Mouse (Mus musculus) midbrain, embryonic 11.5 days (tissue): ENCODE measurements around the gene Arhgap6. TPM values are rescaled to one million over a fixed set of nuclear protein-coding genes. Genes with fewer than 3 reads are reported as not detected.

Source experiments
- ATAC-seq: fragments of 200-750 bp; cut with Nextera tagmentation; 2 replicates; pipeline ENCODE4 v1.8.0; 2017; ENCODE audit warnings: moderate TSS enrichment, moderate library complexity; ENCODE audit not compliant: low FRiP score
- DNase-seq: peaks from one replicate; pipeline ENCODE4 v3.0.0; 2015; ENCODE audit warnings: low spot score; ENCODE audit errors: missing footprints
- H3K27ac ChIP-seq: fragments of 300-500 bp; sonication (generic); 2 replicates; pipeline ENCODE4 v1.5.1; 2014; ENCODE audit warnings: low read depth, low read length
- H3K27me3 ChIP-seq: fragments of 300-500 bp; sonication (generic); 2 replicates; pipeline ENCODE4 v1.6.1; 2014; ENCODE audit warnings: mild to moderate bottlenecking, low read length, moderate library complexity, mixed read lengths; ENCODE audit not compliant: control insufficient read depth, insufficient read depth
- H3K36me3 ChIP-seq: fragments of 300-500 bp; sonication (generic); 2 replicates; pipeline ENCODE4 v1.6.1; 2014; ENCODE audit warnings: mild to moderate bottlenecking, low read length, moderate library complexity, mixed read lengths; ENCODE audit not compliant: control insufficient read depth, insufficient read depth
- H3K4me1 ChIP-seq: fragments of 300-500 bp; sonication (generic); 2 replicates; pipeline ENCODE4 v1.6.1; 2014; ENCODE audit warnings: low read length; ENCODE audit not compliant: control insufficient read depth, insufficient read depth
- H3K4me2 ChIP-seq: fragments of 300-500 bp; sonication (generic); 2 replicates; pipeline ENCODE4 v1.6.1; 2014; ENCODE audit warnings: mild to moderate bottlenecking, moderate library complexity
- H3K4me3 ChIP-seq: fragments of 300-500 bp; sonication (generic); 2 replicates; pipeline ENCODE4 v1.5.1; 2014; ENCODE audit warnings: low read depth, low read length
- H3K9ac ChIP-seq: fragments of 300-500 bp; sonication (generic); 2 replicates; pipeline ENCODE4 v1.6.1; 2014; ENCODE audit warnings: low read length
- H3K9me3 ChIP-seq: fragments of 300-500 bp; sonication (generic); 2 replicates; pipeline ENCODE4 v1.6.1; 2016; ENCODE audit warnings: low read length; ENCODE audit not compliant: control insufficient read depth
- WGBS: fragments of 180-500 bp; shearing (Covaris S2); extraction: QIAGEN DNeasy Blood & Tissue Kit; methylation state at CpG from one replicate; pipeline ENCODE4 v1.1.7; 2014; 5-methylcytosine and 5-hydroxymethylcytosine counted together
- polyA plus RNA-seq: library from polyadenylated mRNA; unstranded; fragments of >200 nt; fragmentation: Nextera tagmentation; extraction: Ambion mirVana; gene quantifications from 2 replicates; pipeline ENCODE4 v1.2.1, GENCODE M21; 2014

Arhgap6 gene
- polyA plus RNA-seq, 1 experiment from 2014 or later: 1.0 TPM

DNA sequence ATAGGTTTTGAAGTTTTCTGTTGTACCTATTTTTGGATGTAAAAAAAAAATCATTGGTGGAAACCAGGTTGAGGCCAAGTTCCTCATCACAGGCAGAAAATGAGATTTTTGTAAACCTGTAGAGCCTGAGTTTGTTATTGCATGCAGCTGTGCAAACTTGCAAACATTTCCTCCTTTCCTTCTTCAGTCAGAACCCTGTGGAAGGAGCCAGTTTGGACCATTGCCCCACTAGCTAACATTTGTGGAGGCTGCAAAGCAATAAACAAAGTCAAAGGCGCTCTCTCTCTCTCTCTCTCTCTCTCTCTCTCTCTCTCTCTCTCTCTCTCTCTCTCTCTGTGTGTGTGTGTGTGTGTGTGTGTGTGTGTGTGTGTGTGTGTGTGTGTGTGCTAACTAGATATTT, 378.9 kb downstream of the Arhgap6 start:
- no peaks in the 10 kb centered on the region for H3K27me3 ChIP-seq
- WGBS: 91% methylated on average over 1 of the region's 1 CpGs

DNA sequence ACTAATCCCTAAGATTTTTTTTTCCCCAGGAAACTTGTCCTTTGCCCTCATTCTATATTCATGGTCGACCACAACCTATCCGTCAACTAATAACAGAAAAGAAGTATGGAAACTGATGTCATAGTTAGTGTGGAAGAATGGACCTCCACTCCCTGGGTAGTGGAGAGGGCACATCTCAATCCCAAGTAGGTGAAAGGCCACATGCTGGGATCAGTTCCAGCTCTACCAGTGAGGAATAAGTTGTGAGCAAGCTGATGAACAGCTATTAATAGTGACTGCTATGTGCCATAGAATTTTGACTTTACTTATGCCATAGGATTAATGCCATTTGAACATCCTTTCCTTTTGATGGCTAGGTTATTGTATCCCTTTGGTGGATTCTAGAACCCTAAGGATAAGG, 383.7 kb downstream of the Arhgap6 start:
- no peak for ATAC-seq
- peaks cover 4% of the 10 kb centered on the region; the same call in 1 of the 2 replicates for H3K27me3 ChIP-seq

More for the DNA sequence above, 378.9 kb downstream of the Arhgap6 start:
- Histone ChIP-seq H3K9ac (no peak overlapping the region), H3K36me3 (no peaks in the 10 kb centered on the region), H3K4me2 (no peak overlapping the region), H3K4me3 (no peak overlapping the region), H3K9me3 (no peaks in the 10 kb centered on the region), H3K27ac (no peak overlapping the region), H3K4me1 (no peaks in the 10 kb centered on the region)
- DNase-seq (no peak), ATAC-seq (no peak)

DNA sequence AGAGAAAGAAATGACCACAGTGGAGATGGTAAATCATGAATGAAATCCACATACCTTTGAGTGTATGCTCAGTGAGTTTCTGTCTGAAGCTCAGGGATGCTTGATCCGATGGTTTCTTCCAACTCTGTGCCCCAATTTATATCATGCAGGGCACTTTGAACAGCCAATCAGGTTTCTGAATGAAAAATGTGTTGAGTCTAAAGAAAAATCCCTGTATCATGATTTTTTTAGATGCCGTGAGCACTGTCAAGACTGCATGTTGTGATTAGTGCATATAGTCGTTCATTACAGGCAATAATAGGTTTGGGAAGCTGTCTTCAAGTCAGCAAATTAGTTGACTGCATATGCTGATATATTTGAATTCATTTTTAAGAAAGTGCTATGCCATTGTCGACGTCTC, 392.2 kb downstream of the Arhgap6 start, which contains the start of gene Amelx:
Amelx (minus strand) TSS at position 101 of the 400 bp plus-strand sequence.
- H3K36me3 ChIP-seq: no peaks in the 10 kb centered on the region
- no peaks in the 10 kb centered on the region; the same call in 1 of the 2 replicates for H3K27me3 ChIP-seq
- H3K9ac ChIP-seq: no peak within 1 kb of the TSS
- H3K9me3 ChIP-seq: no peaks in the 10 kb centered on the region
- no peak for ATAC-seq
- no peak within 1 kb of the TSS for H3K4me2 ChIP-seq
- H3K4me3 ChIP-seq: no peak within 1 kb of the TSS
- no peak within 1 kb of the TSS for H3K27ac ChIP-seq
- H3K4me1 ChIP-seq: no peaks in the 10 kb centered on the region
- no peak for DNase-seq
- 85% methylated on average over 5 of the region's 5 CpGs for WGBS

More for the DNA sequence above, 383.7 kb downstream of the Arhgap6 start:
- H3K9me3 ChIP-seq: no peaks in the 10 kb centered on the region
- no peak overlapping the region for H3K27ac ChIP-seq
- H3K4me1 ChIP-seq: no peaks in the 10 kb centered on the region
- H3K4me3 ChIP-seq: no peak overlapping the region
- H3K9ac ChIP-seq: no peak overlapping the region
- WGBS: 52% methylated on average over 2 of the region's 2 CpGs
- no peak overlapping the region for H3K4me2 ChIP-seq
- DNase-seq: no peak
- no peaks in the 10 kb centered on the region for H3K36me3 ChIP-seq

DNA sequence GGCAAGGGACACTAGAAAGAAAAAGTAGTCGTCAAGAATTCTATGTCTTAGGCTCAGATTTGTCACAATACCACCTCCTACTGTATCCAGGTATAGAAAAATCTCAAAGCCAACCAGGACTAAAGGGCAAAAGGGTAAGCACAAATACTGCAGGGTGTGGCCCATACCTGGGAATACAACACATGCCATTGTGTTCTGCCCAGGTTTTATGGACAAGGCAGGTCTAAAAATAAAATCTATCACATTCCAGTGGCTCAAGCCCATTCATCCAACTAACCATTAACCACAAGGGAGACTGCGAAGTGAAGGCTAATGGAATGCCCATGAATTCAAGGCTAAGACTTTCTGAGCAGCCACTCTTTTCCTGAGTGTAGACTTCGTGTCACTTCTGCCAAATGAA, 415.1 kb downstream of the Arhgap6 start:
- Histone ChIP-seq H3K4me1 (no peaks in the 10 kb centered on the region), H3K27ac (no peak overlapping the region), H3K9me3 (no peaks in the 10 kb centered on the region), H3K4me3 (no peak overlapping the region), H3K9ac (no peak overlapping the region), H3K4me2 (no peak overlapping the region), H3K36me3 (no peaks in the 10 kb centered on the region), H3K27me3 (peaks cover 12% of the 10 kb centered on the region)
- DNase-seq (no peak), ATAC-seq (no peak)
- WGBS: 68% methylated on average over 3 of the region's 3 CpGs

DNA sequence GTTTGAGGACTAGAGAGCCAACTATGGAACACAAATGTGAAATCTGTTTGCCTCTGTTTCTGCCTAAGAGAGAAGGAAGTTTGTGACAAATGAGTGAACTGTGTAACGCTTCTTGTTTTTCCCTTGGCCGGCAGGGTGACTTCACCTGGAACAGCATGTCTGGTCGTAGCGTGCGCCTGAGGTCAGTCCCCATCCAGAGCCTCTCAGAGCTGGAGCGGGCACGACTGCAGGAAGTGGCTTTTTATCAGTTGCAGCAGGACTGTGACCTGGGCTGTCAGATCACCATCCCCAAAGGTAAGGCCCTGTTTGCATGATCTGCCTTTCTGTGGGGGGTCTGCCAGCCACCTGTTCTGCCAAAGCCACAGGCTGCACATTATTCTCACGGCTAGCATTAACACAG, 425.2 kb downstream of the Arhgap6 start:
- ATAC-seq (no peak), DNase-seq (no peak)
- Histone ChIP-seq H3K4me1 (no peaks in the 10 kb centered on the region), H3K36me3 (no peaks in the 10 kb centered on the region), H3K27me3 (peaks cover 5% of the 10 kb centered on the region), H3K27ac (no peak overlapping the region), H3K9me3 (no peaks in the 10 kb centered on the region), H3K4me3 (no peak overlapping the region), H3K4me2 (no peak overlapping the region), H3K9ac (no peak overlapping the region)
- 83% methylated on average over 8 of the region's 8 CpGs for WGBS

DNA sequence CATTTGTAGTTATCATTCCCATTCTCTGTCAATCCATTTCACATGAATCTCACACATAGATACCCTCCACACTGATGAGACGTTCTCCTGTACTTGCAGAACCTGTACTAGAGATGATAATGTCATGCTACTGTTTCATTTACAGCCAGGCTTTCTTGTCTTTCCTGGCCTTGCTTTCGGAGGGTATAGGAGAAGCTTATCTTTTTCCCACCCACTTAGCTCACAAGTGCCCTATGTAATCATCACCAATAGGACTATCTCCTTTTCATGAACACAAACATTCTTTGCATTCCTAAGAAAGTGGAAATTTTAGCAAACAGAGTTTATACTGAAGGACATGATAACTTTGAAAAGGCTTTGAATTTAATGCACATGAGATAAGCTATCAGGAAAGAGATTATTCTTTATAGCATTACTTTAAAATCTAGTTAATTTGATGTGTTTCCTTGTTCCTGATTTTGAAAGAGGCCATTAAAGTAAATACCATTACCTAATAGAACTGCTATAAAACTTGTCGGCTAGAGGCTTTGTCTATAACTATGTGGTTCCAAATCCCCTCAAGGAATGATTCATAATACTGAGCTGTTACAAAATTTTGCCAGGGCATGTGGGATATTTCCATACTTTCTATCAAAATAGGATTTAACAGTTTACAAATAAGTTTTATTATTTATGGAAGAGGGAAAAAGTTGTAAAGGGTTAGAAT, 427.6 kb downstream of the Arhgap6 start:
- peaks cover 3% of the 10 kb centered on the region for H3K27me3 ChIP-seq
- no peaks in the 10 kb centered on the region for H3K36me3 ChIP-seq
- no peak overlapping the region for H3K27ac ChIP-seq
- 79% methylated on average over 3 of the region's 3 CpGs for WGBS
- DNase-seq (no peak), ATAC-seq (no peak)
- H3K9ac ChIP-seq: no peak overlapping the region
- H3K4me2 ChIP-seq: no peak overlapping the region
- no peaks in the 10 kb centered on the region for H3K4me1 ChIP-seq
- no peaks in the 10 kb centered on the region for H3K9me3 ChIP-seq
- no peak overlapping the region for H3K4me3 ChIP-seq

DNA sequence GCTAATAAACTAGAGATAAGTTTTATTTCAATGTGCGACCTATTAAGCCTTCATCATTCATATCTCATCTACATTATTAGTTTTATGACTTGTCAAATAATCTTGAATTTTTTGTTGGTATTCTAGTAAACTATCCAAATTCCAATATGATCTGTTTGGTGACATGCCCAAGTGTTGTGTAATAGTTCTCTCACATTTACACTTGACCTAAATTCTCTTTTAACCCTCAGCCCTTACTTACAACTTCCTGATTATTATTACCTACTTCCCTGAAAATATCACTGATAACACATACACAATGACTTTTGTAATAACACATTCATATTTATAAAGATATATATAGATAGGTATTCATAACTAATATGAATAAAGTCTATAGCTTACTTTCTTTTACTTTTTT, 461.0 kb downstream of the Arhgap6 start:
- 79% methylated on average over 1 of the region's 1 CpGs for WGBS
- DNase-seq (no peak), ATAC-seq (no peak)
- no peaks in the 10 kb centered on the region for H3K36me3 ChIP-seq
- no peaks in the 10 kb centered on the region for H3K9me3 ChIP-seq
- no peak overlapping the region for H3K9ac ChIP-seq
- no peak overlapping the region for H3K4me3 ChIP-seq
- no peak overlapping the region for H3K4me2 ChIP-seq
- H3K4me1 ChIP-seq: no peaks in the 10 kb centered on the region
- peaks cover 4% of the 10 kb centered on the region for H3K27me3 ChIP-seq
- no peak overlapping the region for H3K27ac ChIP-seq

DNA sequence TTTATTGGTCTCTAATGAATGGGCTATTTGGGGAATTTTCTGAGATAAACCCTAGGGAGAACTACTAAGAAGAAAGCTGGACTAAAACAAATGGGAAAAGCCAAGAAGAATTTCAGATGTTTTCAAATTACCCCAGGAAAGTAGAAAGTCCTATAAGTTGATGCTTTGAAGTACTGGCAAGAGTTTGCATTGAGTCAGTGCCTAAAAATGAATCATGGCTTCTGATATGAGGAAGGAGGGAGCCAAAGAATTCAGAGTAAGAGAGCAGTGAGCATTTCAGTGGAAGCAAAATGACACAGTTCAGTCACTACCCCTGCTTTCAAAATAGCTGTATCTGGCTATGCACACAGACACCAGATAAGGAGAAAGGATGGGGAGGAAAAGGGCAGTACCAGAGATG, 461.8 kb downstream of the Arhgap6 start:
- Histone ChIP-seq H3K4me3 (no peak overlapping the region), H3K27ac (no peak overlapping the region), H3K9me3 (no peaks in the 10 kb centered on the region), H3K36me3 (no peaks in the 10 kb centered on the region), H3K4me2 (no peak overlapping the region), H3K27me3 (peaks cover 6% of the 10 kb centered on the region), H3K9ac (no peak overlapping the region), H3K4me1 (no peaks in the 10 kb centered on the region)
- DNase-seq (no peak), ATAC-seq (no peak)

DNA sequence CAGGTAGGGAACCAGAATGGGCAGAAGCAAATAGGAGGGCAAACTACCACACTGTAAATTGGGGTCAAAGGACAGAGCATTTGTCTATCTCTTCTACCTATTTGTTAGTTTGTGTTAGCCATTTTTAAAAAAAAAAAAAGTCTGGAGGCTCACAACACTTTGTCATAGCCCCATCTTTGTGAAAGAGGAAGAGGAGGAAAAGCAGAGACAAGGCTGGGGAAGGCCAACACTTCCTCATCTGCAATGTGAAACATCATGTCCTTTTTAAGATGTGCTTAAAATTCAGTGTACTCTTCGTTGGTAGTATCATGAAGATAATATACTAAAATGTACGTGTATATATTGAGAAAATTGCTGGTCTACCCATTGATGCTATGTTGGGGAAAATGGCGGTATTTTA, 466.1 kb downstream of the Arhgap6 start:
- no peak overlapping the region for H3K9ac ChIP-seq
- H3K4me1 ChIP-seq: no peaks in the 10 kb centered on the region
- ATAC-seq (no peak), DNase-seq (no peak)
- H3K4me3 ChIP-seq: no peak overlapping the region
- H3K27me3 ChIP-seq: peaks cover 9% of the 10 kb centered on the region
- H3K36me3 ChIP-seq: no peaks in the 10 kb centered on the region
- no peaks in the 10 kb centered on the region for H3K9me3 ChIP-seq
- 72% methylated on average over 3 of the region's 3 CpGs for WGBS
- no peak overlapping the region for H3K4me2 ChIP-seq
- no peak overlapping the region for H3K27ac ChIP-seq
